ENCODE assay signal across 11 mouse cellular contexts in genomic region chr6:30344032-30344431, GRCm38 (mm10). TPM values are rescaled to one million over a fixed set of nuclear protein-coding genes. Genes with fewer than 3 reads are reported as not detected.
DNase-seq lines count a peak whose midpoint lies in the region; ATAC-seq and TF ChIP-seq lines count a peak whose summit lies in the region.
"Had no signal": no experiment of that assay in that cellular context is flagged by ENCODE, and none has a peak within 500 bp of the region (broad histone marks: within the 10 kb centered on the region; RNA-seq: fewer than 3 reads in every experiment).

No protein-coding gene starts in this region.

- DNase-seq in 3T3-L1 (ENCODE audit: low read depth, low spot score) (peak; percentile 99), MEL (ENCODE audit: low read depth, low spot score) (peak; percentile 19)
- peak; percentile 40 to 51 for DNase-seq in heart, adult 2 months
- DNase-seq in heart, postnatal 25 days (ENCODE audit: low spot score), result peak; percentile 47
- no peak for DNase-seq in testis, postnatal 10 days (ENCODE audit: low spot score)
- no peak for DNase-seq in embryo, embryonic 9.5 days (ENCODE audit: extremely low spot score)
- DNase-seq: cerebellum, adult 9-11 months; lung, adult 18-20 months; thymus, postnatal 25 days had no signal

- intact Hi-C loops in heart, adult 2 months (cut with DNase I), result no loop called here
- intact Hi-C loops in heart, postnatal 25 days (cut with DNase I), result no loop called here

- peaks cover 3 to 14% of the 10 kb centered on the region in 2 experiments for H3K4me1 ChIP-seq in MEL (ENCODE audit: control insufficient read depth in 1 of 2, insufficient read depth in 2 of 2, low read length in 2 of 2)
- H3K4me1 ChIP-seq in heart, adult 2 months (ENCODE audit: control insufficient read depth, insufficient read depth, low read length), result peaks cover 2% of the 10 kb centered on the region; the same call in 1 of the 2 replicates
- no peaks in the 10 kb centered on the region for H3K4me1 ChIP-seq in intestine, embryonic 16.5 days (ENCODE audit: control insufficient read depth, insufficient read depth, low read length)

- no peak overlapping the region for H3K4me2 ChIP-seq in intestine, embryonic 16.5 days (ENCODE audit: low read depth, low read length)

- peaks cover 0 to 7% of the 10 kb centered on the region in 2 experiments; a peak in 2 of 4 replicates for H3K36me3 ChIP-seq in MEL (ENCODE audit: control insufficient read depth in 1 of 2, insufficient read depth in 2 of 2, low read length in 2 of 2)
- no peaks in the 10 kb centered on the region for H3K36me3 ChIP-seq in heart, adult 2 months (ENCODE audit: control insufficient read depth, insufficient read depth, low read length)
- H3K36me3 ChIP-seq in intestine, embryonic 16.5 days (ENCODE audit: control insufficient read depth, insufficient read depth, low read length), result no peaks in the 10 kb centered on the region

- no peak overlapping the region for H3K9ac ChIP-seq in MEL (ENCODE audit: control insufficient read depth, low read depth, low read length, poor library complexity, severe bottlenecking)
- no peak overlapping the region for H3K9ac ChIP-seq in heart, adult 2 months (ENCODE audit: low read depth, low read length)
- no peak overlapping the region for H3K9ac ChIP-seq in intestine, embryonic 16.5 days (ENCODE audit: low read depth, low read length)

- no peaks in the 10 kb centered on the region for H3K79me2 ChIP-seq in MEL (ENCODE audit: control insufficient read depth, insufficient read depth, low read length, poor library complexity)
- no peaks in the 10 kb centered on the region for H3K79me2 ChIP-seq in heart, adult 2 months (replicated peaks; ENCODE audit: control insufficient read depth, insufficient read depth, low read length)

- no peaks in the 10 kb centered on the region for H3K27me3 ChIP-seq in MEL (ENCODE audit: control insufficient read depth in 1 of 2, insufficient read depth in 2 of 2, low read length in 2 of 2)
- no peaks in the 10 kb centered on the region for H3K27me3 ChIP-seq in heart, adult 2 months (ENCODE audit: control insufficient read depth, insufficient read depth, low read length)
- H3K27me3 ChIP-seq in intestine, embryonic 16.5 days (replicated peaks; ENCODE audit: control insufficient read depth, insufficient read depth, low read length), result no peaks in the 10 kb centered on the region

- no peak overlapping the region for H3K27ac ChIP-seq in MEL (ENCODE audit: control insufficient read depth, low read depth, low read length)
- H3K27ac ChIP-seq in heart, adult 2 months, result peak overlapping the region; percentile 10
- no peak overlapping the region for H3K27ac ChIP-seq in intestine, embryonic 16.5 days (ENCODE audit: low read length)

- ATAC-seq in intestine, embryonic 16.5 days, result no peak
- ATAC-seq: inflammation-experienced regulatory T-cells, adult 6 months had no signal

- no peak for TF ChIP-seq RAD21 in MEL (IDR thresholded peaks at IDR 0.05; ENCODE audit: low read depth, low read length)

- no peak for TF ChIP-seq CTCF in MEL (IDR thresholded peaks at IDR 0.05 in 2 of 3, conservative IDR thresholded peaks at IDR 0.05 in 1 of 3; ENCODE audit: control insufficient read depth in 1 of 3, insufficient read depth in 1 of 3, low read depth in 2 of 3, low read length in 3 of 3, poor library complexity in 1 of 3, severe bottlenecking in 1 of 3)
- TF ChIP-seq CTCF in heart, adult 2 months (IDR thresholded peaks at IDR 0.05), result no peak

- H3K4me3 ChIP-seq in MEL (ENCODE audit: control insufficient read depth in 1 of 2, insufficient read depth in 1 of 2, low read depth in 2 of 2, low read length in 2 of 2), result no peak overlapping the region
- no peak overlapping the region for H3K4me3 ChIP-seq in heart, adult 2 months
- H3K4me3 ChIP-seq in intestine, embryonic 16.5 days (ENCODE audit: low read length), result no peak overlapping the region

- H3K9me3 ChIP-seq in MEL (replicated peaks; ENCODE audit: insufficient read depth, low read length), result no peaks in the 10 kb centered on the region
- H3K9me3 ChIP-seq in intestine, embryonic 16.5 days (ENCODE audit: control insufficient read depth, low read length), result no peaks in the 10 kb centered on the region

- TF ChIP-seq EP300 in MEL (IDR thresholded peaks at IDR 0.05; ENCODE audit: low read depth in 1 of 2, low read length in 2 of 2), result no peak
- peak; percentile 66; the same call in 1 of the 2 replicates for TF ChIP-seq EP300 in heart, adult 2 months (IDR thresholded peaks at IDR 0.05; ENCODE audit: insufficient read depth, low read depth, low read length)

- TF ChIP-seq POLR2A in MEL (IDR thresholded peaks at IDR 0.05; ENCODE audit: control insufficient read depth in 1 of 2, insufficient read depth in 1 of 2, low read depth in 1 of 2, low read length in 2 of 2, poor library complexity in 1 of 2), result no peak
- TF ChIP-seq POLR2A in heart, adult 2 months (IDR thresholded peaks at IDR 0.05; ENCODE audit: insufficient read depth, low read depth, low read length), result no peak

- 35% methylated on average over 6 of the region's 6 CpGs for WGBS in heart, adult 2 months
- WGBS in intestine, embryonic 16.5 days, result 76% methylated on average over 6 of the region's 6 CpGs

TF ChIP-seq in MEL, 35 proteins besides CTCF, POLR2A, EP300 and RAD21:
- TF ChIP-seq TBP (IDR thresholded peaks at IDR 0.05; ENCODE audit: low read depth, low read length), result peak; percentile 95
- no peak for TF ChIP-seq MAFK (IDR thresholded peaks at IDR 0.05; ENCODE audit: borderline replicate concordance, low read depth, low read length)

RNA-seq across cellular contexts. Expression of gene Ube2h, which starts 39.7 kb away (rescaled TPM):
- 4.0 and 4.2 TPM in 2 replicates for total RNA-seq in MEL (2012; rRNA removed)
- polyA plus RNA-seq in MEL (2012; ENCODE audit: insufficient read depth in 1 of 2, insufficient read length in 2 of 2, low read depth in 1 of 2, low replicate concordance in 2 of 2, missing spikeins in 1 of 2), result 1 to 10 TPM in 1 of 2 experiments, not detected in 1; 7.4 TPM
- total RNA-seq in heart, adult 2 months (2021), result 10 to 100 TPM; 61.5 to 61.7 TPM
- polyA plus RNA-seq in heart, adult 2 months (2012; rRNA removed), result 29.4 and 44.2 TPM in 2 replicates
- 10 to 100 TPM; 64.4 to 80.8 TPM for total RNA-seq in heart, postnatal 25 days (2021)
- 30.2 and 30.7 TPM in 2 replicates for polyA plus RNA-seq in intestine, embryonic 16.5 days (2015; fragmentation: Nextera tagmentation; extraction: Ambion mirVana)

RNA-seq across cellular contexts. Expression of gene Zc3hc1, which starts 46.8 kb away (rescaled TPM):
- total RNA-seq in MEL (2012; rRNA removed), result 54.7 and 59.8 TPM in 2 replicates
- polyA plus RNA-seq in MEL (2012; ENCODE audit: insufficient read depth in 1 of 2, insufficient read length in 2 of 2, low read depth in 1 of 2, low replicate concordance in 2 of 2, missing spikeins in 1 of 2), result 10 to 100 TPM in 1 of 2 experiments, not detected in 1; 87.7 TPM
- total RNA-seq in heart, adult 2 months (2021), result 10 to 100 TPM; 16.0 to 16.2 TPM
- polyA plus RNA-seq in heart, adult 2 months (2012; rRNA removed), result 13.4 and 15.1 TPM in 2 replicates
- total RNA-seq in heart, postnatal 25 days (2021), result 10 to 100 TPM; 15.1 to 16.1 TPM
- polyA plus RNA-seq in intestine, embryonic 16.5 days (2015; fragmentation: Nextera tagmentation; extraction: Ambion mirVana), result 38.0 and 38.8 TPM in 2 replicates

RNA-seq across cellular contexts. Expression of gene Klhdc10, which starts 57.6 kb away (rescaled TPM):
- 35.0 and 37.3 TPM in 2 replicates for total RNA-seq in MEL (2012; rRNA removed)
- 10 to 100 TPM in 1 of 2 experiments, not detected in 1; 40.8 TPM for polyA plus RNA-seq in MEL (2012; ENCODE audit: insufficient read depth in 1 of 2, insufficient read length in 2 of 2, low read depth in 1 of 2, low replicate concordance in 2 of 2, missing spikeins in 1 of 2)
- total RNA-seq in heart, adult 2 months (2021), result 10 to 100 TPM; 47.4 to 52.0 TPM
- 19.4 and 41.4 TPM in 2 replicates for polyA plus RNA-seq in heart, adult 2 months (2012; rRNA removed)
- total RNA-seq in heart, postnatal 25 days (2021), result 10 to 100 TPM; 57.3 to 60.3 TPM
- 10.0 and 11.6 TPM in 2 replicates for polyA plus RNA-seq in intestine, embryonic 16.5 days (2015; fragmentation: Nextera tagmentation; extraction: Ambion mirVana)

Comparison
In these comparisons a context has a peak if more than half of its experiments do, and no peak if none do; other contexts are left out.
1. DNase-seq: peak in 3T3-L1 (single experiment), MEL (single experiment), heart, adult 2 months (2 of 2) and heart, postnatal 25 days (single experiment); none in testis, postnatal 10 days (single experiment) and embryo, embryonic 9.5 days (single experiment).
2. RNA of gene Ube2h, which starts 39.7 kb away (total RNA-seq): 64.4 to 80.8 TPM in heart, postnatal 25 days and 61.5 to 61.7 TPM in heart, adult 2 months; 4.0 to 4.2 TPM in MEL; every median in the first group is over 10 times any median in the second.